Mouse (Mus musculus) liver, embryonic 14.5 days (tissue): ENCODE measurements at regions not wholly inside any gene's neighbourhood (a gene's known extent, or its start where the extent isn't known, plus 50 kb on each side); places are given as distances from the start of the nearest gene placed in this dataset.

Experiments used
- ATAC-seq: fragments of 200-750 bp; cut with Nextera tagmentation; 2 replicates; pipeline ENCODE4 v1.8.0; 2017; ENCODE audit warnings: moderate number of reproducible peaks, mild to moderate bottlenecking, moderate library complexity; ENCODE audit not compliant: insufficient read depth
- DNase-seq, 3 experiments: peaks; one replicate each; pipeline ENCODE4 v3.0.0-alpha.2; 2012 to 2013; ENCODE audit warnings: low read depth in 3 of 3, low spot score in 3 of 3
- H3K27ac ChIP-seq: fragments of 300-500 bp; sonication (generic); 2 replicates; pipeline ENCODE4 v1.5.1; 2014; ENCODE audit warnings: moderate library complexity, mild to moderate bottlenecking, control low read depth, inconsistent platforms
- H3K27me3 ChIP-seq: fragments of 300-500 bp; sonication (generic); 2 replicates; pipeline ENCODE4 v1.6.1; 2014; ENCODE audit warnings: mild to moderate bottlenecking, low read length, moderate library complexity; ENCODE audit not compliant: control insufficient read depth, insufficient read depth
- H3K36me3 ChIP-seq: fragments of 300-500 bp; sonication (generic); replicated peaks from 2 replicates; pipeline ENCODE4 v1.6.1; 2014; ENCODE audit warnings: low read depth; ENCODE audit not compliant: control insufficient read depth, insufficient read depth
- H3K4me1 ChIP-seq, 2 experiments: fragments of 200-500 bp in 1 of 2; fragments of 300-500 bp in 1 of 2; sonication (generic) in 1 of 2; replicated peaks; 2 replicates each; pipeline ENCODE4 v1.6.1; 2012 to 2014; ENCODE audit warnings: antibody characterized with exemption in 1 of 2, inconsistent platforms in 1 of 2, low read length in 1 of 2; ENCODE audit not compliant: control insufficient read depth in 2 of 2, insufficient read depth in 2 of 2
- H3K4me2 ChIP-seq: fragments of 300-500 bp; sonication (generic); 2 replicates; pipeline ENCODE4 v1.6.1; 2014; ENCODE audit warnings: low read depth, mild to moderate bottlenecking, control low read depth, moderate library complexity
- H3K4me3 ChIP-seq, 2 experiments: fragments of 200-500 bp in 1 of 2; fragments of 300-500 bp in 1 of 2; sonication (generic) in 1 of 2; 2 replicates each; pipeline ENCODE4 v1.5.1; 2012 to 2014; ENCODE audit warnings: low read depth in 2 of 2, low read length in 2 of 2, mild to moderate bottlenecking in 2 of 2, control low read depth in 1 of 2, inconsistent platforms in 1 of 2, moderate library complexity in 1 of 2; ENCODE audit not compliant: insufficient read depth in 1 of 2
- H3K9ac ChIP-seq: fragments of 300-500 bp; sonication (generic); replicated peaks from 2 replicates; pipeline ENCODE4 v1.6.1; 2014; ENCODE audit warnings: mild to moderate bottlenecking, control low read depth, moderate library complexity
- H3K9me3 ChIP-seq: fragments of 300-500 bp; sonication (generic); 2 replicates; pipeline ENCODE4 v1.6.1; 2016; ENCODE audit warnings: low read length, mixed read lengths; ENCODE audit not compliant: control insufficient read depth
- CTCF ChIP-seq: IDR thresholded peaks from 2 replicates; pipeline ENCODE4 v1.5.1; 2016; ENCODE audit warnings: antibody characterized with exemption, low read depth, control low read depth
- EP300 ChIP-seq: IDR thresholded peaks from 2 replicates; pipeline ENCODE4 v1.6.1; 2016; ENCODE audit warnings: antibody characterized with exemption, low read depth
- whole genome bisulfite sequencing: fragments of 180-500 bp; shearing (Covaris S2); extraction: QIAGEN DNeasy Blood & Tissue Kit; methylation state at CpG from one replicate; pipeline ENCODE4 v1.1.7; 2014; ENCODE audit not compliant: insufficient replicate concordance; 5-methylcytosine and 5-hydroxymethylcytosine counted together

DNA sequence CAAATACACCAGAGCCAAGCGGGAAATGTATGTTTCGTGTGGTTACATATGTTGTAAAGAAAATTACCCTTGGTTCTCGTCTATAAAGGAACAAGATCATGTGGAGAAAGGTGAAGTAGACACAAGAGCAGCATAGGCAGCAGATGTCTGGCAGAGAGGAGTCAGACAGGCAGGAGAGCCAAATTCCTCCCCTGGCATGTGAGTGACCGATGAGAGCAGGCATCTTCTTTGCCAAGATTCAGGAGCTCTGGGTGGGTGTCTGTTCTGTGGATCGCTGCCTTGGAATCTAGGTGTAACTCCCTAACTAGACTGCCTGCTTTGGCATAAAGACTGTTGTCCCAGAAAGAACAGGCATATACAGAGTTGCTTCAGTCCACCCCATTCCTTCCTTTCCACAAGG is 275.1 kb upstream of the Col8a1 start:
- no peak for DNase-seq
- no peak for TF ChIP-seq EP300
- TF ChIP-seq CTCF, result no peak
- no peaks in the 10 kb centered on the region for H3K27me3 ChIP-seq
- H3K4me3 ChIP-seq, result no peak overlapping the region
- WGBS, result 74% methylated on average over 5 of the region's 5 CpGs
- no peaks in the 10 kb centered on the region for H3K9me3 ChIP-seq
- H3K27ac ChIP-seq, result no peak overlapping the region
- no peak for ATAC-seq
- H3K4me2 ChIP-seq, result no peak overlapping the region
- no peak overlapping the region for H3K9ac ChIP-seq
- no peaks in the 10 kb centered on the region for H3K36me3 ChIP-seq
- H3K4me1 ChIP-seq, result no peaks in the 10 kb centered on the region

- no peak overlapping the region for H3K4me2 ChIP-seq
- no peaks in the 10 kb centered on the region for H3K27me3 ChIP-seq
- H3K36me3 ChIP-seq, result no peaks in the 10 kb centered on the region
- no peak overlapping the region for H3K9ac ChIP-seq
- no peak for DNase-seq
- H3K9me3 ChIP-seq, result no peaks in the 10 kb centered on the region
- no peak for TF ChIP-seq EP300
- TF ChIP-seq CTCF, result no peak
- ATAC-seq, result no peak
- 43% methylated on average over 3 of the region's 3 CpGs for WGBS
- no peak overlapping the region for H3K4me3 ChIP-seq
- H3K4me1 ChIP-seq, result no peaks in the 10 kb centered on the region
- no peak overlapping the region for H3K27ac ChIP-seq
Observed at GRCm38 (mm10) chr16:58068654-58069271, 314.2 kb upstream of the Col8a1 start.

DNA sequence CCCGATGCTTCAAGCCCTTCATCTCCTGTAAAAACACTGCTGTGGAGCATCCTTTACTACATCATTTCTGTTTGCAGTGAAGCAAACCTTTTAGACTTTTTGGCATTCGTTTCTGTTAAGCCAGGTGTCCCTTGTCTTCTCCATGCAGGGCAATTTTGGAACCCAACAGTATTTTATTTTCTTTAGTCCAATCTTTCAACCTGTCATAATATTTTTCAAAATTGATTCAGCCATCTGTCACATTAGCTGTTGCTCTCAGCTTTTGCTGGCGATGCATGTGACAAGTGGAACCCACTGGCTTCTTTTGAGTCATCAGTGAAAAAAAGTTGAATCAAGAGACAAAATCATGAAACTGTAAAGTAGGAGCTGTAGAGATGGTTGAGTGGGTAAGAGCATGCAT is 317.9 kb upstream of the Col8a1 start:
- 53% methylated on average over 3 of the region's 3 CpGs for WGBS
- Histone ChIP-seq H3K9ac (no peak overlapping the region), H3K27me3 (no peaks in the 10 kb centered on the region), H3K27ac (no peak overlapping the region), H3K36me3 (no peaks in the 10 kb centered on the region), H3K9me3 (no peaks in the 10 kb centered on the region), H3K4me3 (no peak overlapping the region), H3K4me1 (no peaks in the 10 kb centered on the region), H3K4me2 (no peak overlapping the region)
- TF ChIP-seq CTCF (no peak), EP300 (no peak)
- DNase-seq (no peak), ATAC-seq (no peak)

- H3K9ac ChIP-seq, result no peak overlapping the region
- 78% methylated on average over 4 of the region's 4 CpGs for WGBS
- no peaks in the 10 kb centered on the region for H3K27me3 ChIP-seq
- H3K4me2 ChIP-seq, result no peak overlapping the region
- no peak for ATAC-seq
- H3K4me3 ChIP-seq, result no peak overlapping the region
- H3K9me3 ChIP-seq, result no peaks in the 10 kb centered on the region
- H3K27ac ChIP-seq, result no peak overlapping the region
- no peaks in the 10 kb centered on the region for H3K36me3 ChIP-seq
- DNase-seq, result no peak
- H3K4me1 ChIP-seq, result no peaks in the 10 kb centered on the region
- no peak for TF ChIP-seq EP300
- no peak for TF ChIP-seq CTCF
Observed at GRCm38 (mm10) chr16:58100351-58100750, 307.9 kb upstream of the Dcbld2 start.

DNA sequence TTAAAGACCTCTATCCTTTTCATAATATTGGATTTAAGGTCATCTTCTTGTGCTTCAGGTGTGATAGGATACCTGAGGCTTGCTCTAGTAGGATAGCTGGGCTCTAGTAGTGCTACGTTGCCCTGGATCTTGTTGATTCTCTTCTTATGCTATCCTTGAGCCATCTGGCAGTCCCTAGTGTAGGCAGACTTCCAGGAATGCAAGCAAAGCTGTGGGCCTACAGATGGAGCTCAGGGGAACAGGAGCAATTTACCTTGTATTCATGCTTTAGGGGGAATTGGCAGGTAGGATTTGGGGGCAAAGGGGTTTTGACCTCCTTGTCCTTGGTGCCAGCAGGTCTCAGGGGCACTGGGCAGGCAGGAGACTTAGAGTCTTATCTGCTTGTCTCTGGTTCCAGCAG is 297.8 kb upstream of the Dcbld2 start:
- WGBS, result 61% methylated on average over 1 of the region's 1 CpGs
- ATAC-seq (no peak), DNase-seq (no peak)
- no peak for TF ChIP-seq EP300
- TF ChIP-seq CTCF, result no peak
- no peak overlapping the region for H3K9ac ChIP-seq
- H3K27ac ChIP-seq, result no peak overlapping the region
- no peaks in the 10 kb centered on the region for H3K36me3 ChIP-seq
- no peak overlapping the region for H3K4me3 ChIP-seq
- no peaks in the 10 kb centered on the region for H3K27me3 ChIP-seq
- no peaks in the 10 kb centered on the region for H3K9me3 ChIP-seq
- H3K4me2 ChIP-seq, result no peak overlapping the region
- H3K4me1 ChIP-seq, result no peaks in the 10 kb centered on the region
